Mouse (Mus musculus) testis, adult 2 months (tissue): Measurements from ENCODE around the gene Insm2. TPM values are rescaled to one million over a fixed set of nuclear protein-coding genes. Genes with fewer than 3 reads are reported as not detected.
A peak's percentile ranks its signal among the peaks of the same experiment; 100 is the strongest.
"Not testable (repeated sequence)": the region's sequence is repeated elsewhere in the genome, so short reads cannot be mapped to it uniquely, and the experiment has no call there.

Experiments
- H3K27ac ChIP-seq: fragments of 200-500 bp; 2 replicates; pipeline ENCODE4 v1.5.1; 2012; ENCODE audit warnings: low read depth, low read length; ENCODE audit not compliant: control insufficient read depth, insufficient read depth
- H3K27me3 ChIP-seq: fragments of 200-500 bp; 2 replicates; pipeline ENCODE4 v1.6.1; 2012; ENCODE audit warnings: mild to moderate bottlenecking, low read length, moderate library complexity; ENCODE audit not compliant: control insufficient read depth, insufficient read depth
- H3K36me3 ChIP-seq: fragments of 200-500 bp; 2 replicates; pipeline ENCODE4 v1.6.1; 2012; ENCODE audit warnings: mild to moderate bottlenecking, low read length; ENCODE audit not compliant: control insufficient read depth, insufficient read depth
- H3K4me1 ChIP-seq: fragments of 200-500 bp; 2 replicates; pipeline ENCODE4 v1.6.1; 2012; ENCODE audit warnings: low read length; ENCODE audit not compliant: control insufficient read depth, insufficient read depth
- H3K4me3 ChIP-seq: fragments of 200-500 bp; 2 replicates; pipeline ENCODE4 v1.5.1; 2012; ENCODE audit warnings: low read depth, mild to moderate bottlenecking, low read length, moderate library complexity, mixed read lengths; ENCODE audit not compliant: control insufficient read depth
- CTCF ChIP-seq: fragments of 200-500 bp; IDR thresholded peaks from 2 replicates; pipeline ENCODE4 v1.5.1; 2012; ENCODE audit warnings: low read depth, mild to moderate bottlenecking, inconsistent platforms, low read length, moderate library complexity; ENCODE audit not compliant: control insufficient read depth, insufficient read depth, insufficient replicate concordance
- POLR2A ChIP-seq: fragments of 200-500 bp; IDR thresholded peaks from 2 replicates; pipeline ENCODE4 v1.6.1; 2012; ENCODE audit warnings: low read depth, mild to moderate bottlenecking, inconsistent platforms, low read length, moderate library complexity; ENCODE audit not compliant: control insufficient read depth
- polyA plus RNA-seq: library from polyadenylated mRNA; depleted of rRNA; stranded (reverse); fragments of >200 nt; gene quantifications from 2 replicates; pipeline ENCODE4 v1.2.3, GENCODE M21; 2012; rRNA removed

The Insm2 gene
- not detected in 2 replicates for polyA plus RNA-seq

DNA sequence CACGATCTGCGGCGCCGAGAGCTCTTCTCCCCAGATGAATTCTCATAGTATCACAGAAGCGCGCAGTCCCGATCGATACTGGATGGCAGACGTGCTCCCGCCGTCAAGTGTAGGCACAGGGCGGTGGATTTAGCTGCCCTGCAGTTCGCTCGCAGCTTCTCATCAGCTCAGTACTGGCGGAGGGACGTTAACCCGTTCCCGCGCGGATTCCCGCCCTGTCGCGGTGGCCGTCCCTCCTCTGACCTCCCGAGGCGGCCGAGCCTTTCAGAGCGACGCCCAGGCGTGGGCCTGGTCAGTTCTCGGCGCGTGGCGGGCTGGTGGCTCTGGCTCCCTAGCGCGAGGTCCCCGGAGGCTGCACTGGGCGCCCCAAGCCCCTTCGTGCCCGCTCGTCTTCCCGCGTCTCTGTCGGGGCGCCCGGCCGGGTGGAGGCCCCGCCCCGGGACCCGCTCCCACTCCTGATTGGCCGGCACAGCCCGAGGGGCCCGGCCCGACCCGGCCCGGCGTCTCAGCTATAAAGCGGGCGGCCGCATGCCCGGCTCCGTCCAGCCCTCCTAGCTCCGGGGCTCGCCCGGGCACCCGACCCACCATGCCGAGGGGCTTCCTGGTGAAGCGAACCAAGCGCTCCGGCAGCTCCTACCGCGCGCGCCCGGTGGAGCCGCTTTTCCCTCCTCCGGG is at the start of gene Insm2:
TSS of gene Insm2 (plus strand) at position 541 of the 675 bp plus-strand sequence.
- peak within 1 kb of the TSS; percentile 85 for H3K4me3 ChIP-seq
- H3K36me3 ChIP-seq = no peaks in the 10 kb centered on the region
- TF ChIP-seq POLR2A (no peak), CTCF (no peak)
- H3K27ac ChIP-seq = no peak within 1 kb of the TSS
- H3K27me3 ChIP-seq = no peaks in the 10 kb centered on the region
- H3K4me1 ChIP-seq = peaks cover 22% of the 10 kb centered on the region

DNA sequence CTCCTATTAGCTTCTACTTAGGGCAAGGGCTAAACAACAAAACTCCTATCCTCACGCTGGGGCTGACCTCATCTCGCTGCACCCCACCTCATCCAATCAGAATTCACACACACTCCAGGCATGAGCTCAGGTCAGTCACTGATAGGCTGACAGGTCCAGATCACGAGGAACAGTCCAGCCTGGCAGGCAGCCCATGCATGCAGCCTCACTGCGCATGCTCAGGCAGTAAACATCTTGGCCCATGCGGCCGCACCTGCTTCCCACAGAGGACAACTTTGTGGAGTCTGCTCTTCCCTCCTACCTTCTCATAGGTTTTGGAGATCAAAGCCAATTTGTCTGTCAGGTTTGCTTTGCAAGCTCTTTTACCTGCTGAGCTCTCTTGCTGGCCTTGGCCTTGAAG is 44.3 kb upstream of the Insm2 start:
- H3K4me3 ChIP-seq, H3K4me1 ChIP-seq: not testable (repeated sequence)

DNA sequence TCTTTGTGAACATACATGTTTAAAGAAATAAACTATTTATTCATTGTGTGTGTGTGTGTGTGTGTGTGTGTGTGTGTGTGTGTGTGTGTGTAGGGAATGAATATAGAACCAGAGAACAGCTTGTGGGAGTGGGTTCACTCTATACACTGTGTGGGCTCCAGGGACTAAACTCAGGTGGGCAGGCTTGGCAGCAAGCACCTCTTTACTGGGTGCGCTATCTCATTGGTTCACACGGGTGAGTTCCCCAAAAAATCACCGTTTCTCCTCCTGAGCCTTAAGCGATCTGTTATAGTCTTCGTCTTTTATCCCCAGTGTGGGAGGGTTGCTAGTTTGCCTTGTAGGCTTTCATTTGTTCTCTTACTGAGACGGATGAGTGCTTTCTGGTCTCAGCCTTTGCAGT is 41.4 kb upstream of the Insm2 start:
- peaks cover 12% of the 10 kb centered on the region for H3K4me1 ChIP-seq
- no peak overlapping the region for H3K27ac ChIP-seq
- H3K36me3 ChIP-seq = no peaks in the 10 kb centered on the region
- no peak overlapping the region for H3K4me3 ChIP-seq
- H3K27me3 ChIP-seq = no peaks in the 10 kb centered on the region
- TF ChIP-seq POLR2A (no peak), CTCF (no peak)

More for the DNA sequence above, 44.3 kb upstream of the Insm2 start:
- not testable (repeated sequence) for H3K27ac ChIP-seq, H3K36me3 ChIP-seq, H3K27me3 ChIP-seq

DNA sequence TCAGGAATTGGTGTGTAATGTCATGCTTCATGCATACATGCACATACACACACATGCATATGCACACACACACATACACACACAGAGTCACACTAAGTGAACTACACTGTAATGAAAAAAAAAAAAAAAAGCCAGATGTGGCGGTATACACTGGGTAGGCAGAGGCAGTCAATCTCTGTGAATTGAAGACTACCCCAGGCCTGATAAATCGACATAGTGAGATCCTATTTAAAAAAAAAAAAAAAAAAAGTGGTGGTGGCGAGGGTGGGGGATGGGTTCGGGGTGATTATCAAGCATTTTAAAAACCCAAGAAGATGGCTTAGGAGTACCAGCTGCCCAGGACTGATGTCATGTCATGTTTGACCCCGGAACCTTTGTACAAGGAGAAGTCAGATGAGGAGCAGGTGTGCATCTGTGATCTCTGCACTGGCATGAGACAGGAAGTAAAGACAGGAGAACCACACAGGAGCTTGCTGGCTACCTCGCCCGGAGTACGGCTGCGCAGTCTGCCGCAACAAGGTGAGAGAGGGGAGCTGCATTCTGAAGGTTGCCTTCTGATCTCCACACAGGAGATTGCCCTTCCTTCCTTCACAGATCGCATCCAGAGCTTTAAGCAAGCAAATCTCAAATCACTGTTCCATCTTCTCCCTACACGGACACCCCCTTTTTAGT is 39.9 kb upstream of the Insm2 start:
- Histone ChIP-seq H3K27ac (no peak overlapping the region), H3K36me3 (no peaks in the 10 kb centered on the region), H3K4me1 (peaks cover 12% of the 10 kb centered on the region), H3K4me3 (peak overlapping the region; percentile 65), H3K27me3 (no peaks in the 10 kb centered on the region)
- TF ChIP-seq POLR2A = no peak
- TF ChIP-seq CTCF = no peak

DNA sequence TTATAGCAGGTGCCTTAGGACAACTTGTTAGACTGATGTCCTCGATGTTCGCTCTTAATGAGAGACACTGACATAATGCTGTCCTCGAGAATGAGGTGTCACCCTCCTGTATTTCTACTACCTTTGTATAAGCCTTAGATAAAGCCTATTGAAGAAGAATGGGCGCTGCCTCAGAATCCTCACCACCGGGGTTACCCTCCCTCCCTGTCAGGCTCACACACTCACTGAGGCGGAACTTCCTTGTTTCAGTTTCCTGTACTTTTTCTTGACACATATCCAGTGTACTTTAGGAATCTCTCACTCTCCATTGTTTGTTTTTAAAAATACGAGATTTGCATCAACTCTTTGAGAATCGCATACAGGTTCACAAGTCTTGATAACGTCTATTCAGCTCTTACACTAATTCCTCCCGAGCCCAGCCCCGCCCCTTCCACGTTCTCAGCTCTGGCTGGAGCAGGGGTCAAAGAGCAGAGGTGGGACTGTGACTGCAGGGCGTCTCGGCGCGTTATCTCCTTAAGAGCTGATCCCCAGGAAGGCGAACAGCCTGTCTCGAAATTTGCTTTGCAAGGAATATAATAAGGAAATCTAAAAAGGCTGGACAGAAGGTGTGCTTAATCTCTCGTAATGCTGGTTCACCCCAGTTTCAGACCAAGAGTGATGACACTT is 39.1 kb upstream of the Insm2 start:
- H3K36me3 ChIP-seq = no peaks in the 10 kb centered on the region
- H3K27me3 ChIP-seq = no peaks in the 10 kb centered on the region
- TF ChIP-seq CTCF (no peak), POLR2A (no peak)
- no peak overlapping the region for H3K27ac ChIP-seq
- peaks cover 9% of the 10 kb centered on the region for H3K4me1 ChIP-seq
- peak overlapping the region; percentile 67 for H3K4me3 ChIP-seq

DNA sequence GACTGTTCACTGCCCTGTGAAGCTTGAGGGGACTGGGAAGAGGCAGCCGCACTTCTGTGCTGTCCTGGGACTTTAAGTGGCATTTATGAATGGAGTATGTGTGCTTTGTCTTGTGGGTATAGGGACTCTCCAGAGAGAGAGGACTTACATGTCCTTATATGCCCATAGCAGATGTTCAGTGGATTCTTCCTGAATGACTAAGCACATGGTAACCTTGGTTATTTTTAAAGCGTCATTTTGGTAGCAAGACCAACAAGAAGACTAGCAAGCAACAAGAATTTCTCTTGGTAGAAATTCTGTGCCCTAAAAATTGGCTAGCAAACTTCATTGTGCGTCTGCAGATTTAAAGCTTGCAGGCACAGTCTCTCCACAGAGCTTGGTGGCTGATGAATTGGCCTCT is 35.5 kb upstream of the Insm2 start:
- H3K36me3 ChIP-seq = no peaks in the 10 kb centered on the region
- H3K27ac ChIP-seq = no peak overlapping the region
- H3K4me1 ChIP-seq = peaks cover 20% of the 10 kb centered on the region
- no peak for TF ChIP-seq CTCF
- no peak for TF ChIP-seq POLR2A
- H3K27me3 ChIP-seq = no peaks in the 10 kb centered on the region
- peak overlapping the region; percentile 64 for H3K4me3 ChIP-seq

DNA sequence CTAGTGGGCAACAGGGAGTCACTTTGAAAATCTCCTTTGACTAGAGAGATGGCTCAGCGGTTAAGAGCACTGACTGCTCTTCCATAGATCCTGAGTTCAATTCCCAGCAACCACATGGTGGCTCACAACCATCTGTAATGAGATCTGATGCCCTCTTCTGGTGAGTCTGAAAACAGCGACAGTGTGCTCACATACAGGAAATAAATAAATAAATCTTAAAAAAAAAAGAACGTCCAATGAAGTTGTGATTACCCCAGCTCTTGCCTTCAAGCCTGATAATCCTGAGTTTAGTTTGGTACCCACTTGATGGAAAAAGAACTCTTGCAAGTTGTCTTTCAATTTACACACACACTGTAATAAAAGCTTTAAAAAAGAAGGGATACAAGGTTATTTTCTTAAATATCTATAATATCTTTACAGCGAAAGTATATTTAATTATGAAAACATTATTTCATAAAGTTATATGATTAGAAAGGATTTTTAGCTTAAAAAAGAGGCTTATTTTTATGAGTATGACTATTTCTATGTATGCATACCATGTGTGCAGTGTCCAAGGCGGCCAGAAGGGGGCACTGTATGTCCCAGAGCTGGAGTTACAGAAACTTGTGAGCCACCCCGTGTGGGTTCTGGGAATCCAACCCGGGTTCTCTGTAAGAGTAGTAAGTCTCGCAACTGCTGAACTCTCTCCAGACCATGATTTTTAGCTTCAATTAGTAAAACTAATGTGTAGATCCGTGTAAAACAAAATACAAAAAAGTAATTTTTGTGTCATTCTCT is 34.9 kb upstream of the Insm2 start:
- Histone ChIP-seq H3K4me3 (peak overlapping the region; percentile 64), H3K36me3 (no peaks in the 10 kb centered on the region), H3K27me3 (no peaks in the 10 kb centered on the region), H3K4me1 (peaks cover 20% of the 10 kb centered on the region), H3K27ac (no peak overlapping the region)
- TF ChIP-seq CTCF (peak; percentile 55; the same call in 1 of the 2 replicates), POLR2A (no peak)
